Mouse (Mus musculus): Measurements from ENCODE around the gene Rapgef4. TPM values are rescaled to one million over a fixed set of nuclear protein-coding genes. Genes with fewer than 3 reads are reported as not detected.

The Rapgef4 gene
- polyA plus RNA-seq, 1 experiment from 2014 or later: 5.8 TPM

DNA sequence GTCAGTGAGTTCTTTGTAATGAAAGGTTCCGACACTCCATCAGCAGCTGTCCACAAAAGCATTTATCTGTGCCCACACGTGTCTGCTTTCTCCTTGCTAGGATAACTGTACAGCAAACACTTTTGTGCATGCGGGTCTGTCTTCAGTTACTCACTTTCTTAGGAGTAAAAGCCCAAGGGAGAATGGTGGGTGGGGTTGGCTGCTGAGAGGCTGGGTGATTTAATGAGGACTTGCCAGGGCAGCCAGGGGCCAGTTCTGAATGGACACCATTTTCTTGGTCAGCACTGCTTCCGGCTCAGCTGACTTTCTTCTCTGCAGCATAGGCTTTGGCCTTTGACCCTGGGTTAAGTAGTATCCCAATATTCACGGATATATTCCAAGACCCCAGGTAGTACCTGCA is 242.4 kb downstream of the Rapgef4 start:
- H3K27me3 ChIP-seq: no peaks in the 10 kb centered on the region
- peaks cover 5% of the 10 kb centered on the region; the same call in 1 of the 2 replicates for H3K4me1 ChIP-seq
- 53% methylated on average over 5 of the region's 5 CpGs for WGBS
- no peak overlapping the region for H3K9ac ChIP-seq
- H3K9me3 ChIP-seq (replicated peaks): no peaks in the 10 kb centered on the region
- no peak overlapping the region for H3K4me3 ChIP-seq (replicated peaks)
- no peaks in the 10 kb centered on the region for H3K36me3 ChIP-seq
- H3K4me2 ChIP-seq (replicated peaks): no peak overlapping the region
- ATAC-seq (ENCODE audit: insufficient number of reproducible peaks, low FRiP score, low TSS enrichment, low read depth): no peak
- no peak overlapping the region for H3K27ac ChIP-seq (replicated peaks)

DNA sequence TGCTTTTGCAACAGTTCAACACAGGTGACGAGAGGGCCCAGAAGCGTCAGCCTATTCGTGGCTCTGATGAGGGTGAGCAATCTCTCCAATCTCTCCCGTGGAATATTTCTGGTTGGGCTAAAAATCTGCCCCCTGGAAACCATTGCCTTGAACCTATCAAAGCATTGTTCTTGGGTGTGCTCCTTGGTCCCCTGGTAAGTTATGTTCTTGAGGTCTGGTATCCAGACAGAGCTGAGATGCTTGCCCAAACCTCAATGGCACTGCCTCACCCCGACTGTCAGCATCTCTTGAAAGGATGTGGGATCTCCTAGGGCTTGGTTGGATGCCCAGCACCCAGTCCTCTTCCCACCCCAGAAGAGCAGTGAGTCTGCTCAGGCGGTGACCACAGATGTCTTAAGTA is 245.0 kb downstream of the Rapgef4 start:
- H3K4me1 ChIP-seq: peaks cover 18% of the 10 kb centered on the region; the same call in 1 of the 2 replicates
- no peaks in the 10 kb centered on the region for H3K9me3 ChIP-seq (replicated peaks)
- WGBS: 89% methylated on average over 6 of the region's 6 CpGs
- no peaks in the 10 kb centered on the region for H3K36me3 ChIP-seq
- no peak overlapping the region for H3K27ac ChIP-seq (replicated peaks)
- no peak for ATAC-seq (ENCODE audit: insufficient number of reproducible peaks, low FRiP score, low TSS enrichment, low read depth)
- no peak overlapping the region for H3K4me2 ChIP-seq (replicated peaks)
- H3K9ac ChIP-seq: no peak overlapping the region
- no peak overlapping the region for H3K4me3 ChIP-seq (replicated peaks)
- no peaks in the 10 kb centered on the region for H3K27me3 ChIP-seq

DNA sequence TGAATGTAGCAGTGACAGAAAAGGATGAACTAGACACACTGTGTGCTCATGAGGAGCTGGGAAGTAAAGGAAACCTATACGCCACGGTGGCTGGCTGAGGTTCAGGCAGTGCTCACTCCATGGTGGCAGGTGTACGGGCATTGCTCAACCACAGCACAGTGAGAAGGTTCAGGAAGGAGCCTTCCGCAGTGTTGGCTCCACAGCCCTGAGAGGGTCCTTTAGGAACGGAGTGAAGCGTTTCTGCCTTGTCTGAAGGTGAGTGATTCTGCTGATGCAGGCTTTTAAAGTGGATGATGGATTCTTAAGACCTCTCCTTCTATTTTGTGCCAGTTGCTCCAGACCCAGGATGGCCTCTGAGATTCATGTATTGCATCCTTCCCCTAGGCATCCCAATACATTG is 246.4 kb downstream of the Rapgef4 start:
- Histone ChIP-seq H3K4me2 (replicated peaks) (no peak overlapping the region), H3K4me1 (peaks cover 22% of the 10 kb centered on the region; the same call in 1 of the 2 replicates), H3K9ac (no peak overlapping the region), H3K27me3 (no peaks in the 10 kb centered on the region), H3K4me3 (replicated peaks) (no peak overlapping the region), H3K36me3 (no peaks in the 10 kb centered on the region), H3K27ac (replicated peaks) (no peak overlapping the region), H3K9me3 (replicated peaks) (no peaks in the 10 kb centered on the region)
- WGBS: 94% methylated on average over 6 of the region's 6 CpGs
- no peak for ATAC-seq (ENCODE audit: insufficient number of reproducible peaks, low FRiP score, low TSS enrichment, low read depth)

DNA sequence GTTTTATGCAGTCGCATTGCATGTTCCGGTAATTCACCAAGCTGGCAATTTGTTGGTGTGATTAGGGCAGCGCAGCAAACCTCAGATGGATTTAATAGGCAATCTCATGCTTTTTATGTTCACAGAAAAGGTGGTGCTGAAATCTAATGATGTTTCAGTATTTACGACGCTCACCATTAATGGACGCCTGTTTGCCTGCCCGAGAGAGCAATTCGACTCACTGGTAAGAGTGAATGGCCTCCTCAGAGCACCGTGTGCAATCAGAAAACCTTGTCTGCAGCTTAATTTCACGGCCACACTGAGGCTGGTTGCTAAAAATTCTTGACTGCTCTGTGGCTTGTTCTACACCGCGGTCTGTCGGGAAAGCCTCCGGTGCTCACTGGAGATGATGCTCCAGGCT is 247.8 kb downstream of the Rapgef4 start:
- no peaks in the 10 kb centered on the region for H3K9me3 ChIP-seq (replicated peaks)
- no peak for ATAC-seq (ENCODE audit: insufficient number of reproducible peaks, low FRiP score, low TSS enrichment, low read depth)
- H3K4me3 ChIP-seq (replicated peaks): no peak overlapping the region
- no peaks in the 10 kb centered on the region for H3K36me3 ChIP-seq
- no peak overlapping the region for H3K9ac ChIP-seq
- 62% methylated on average over 14 of the region's 14 CpGs for WGBS
- H3K27ac ChIP-seq (replicated peaks): no peak overlapping the region
- no peak overlapping the region for H3K4me2 ChIP-seq (replicated peaks)
- H3K27me3 ChIP-seq: no peaks in the 10 kb centered on the region
- H3K4me1 ChIP-seq: peaks cover 21% of the 10 kb centered on the region; the same call in 1 of the 2 replicates

DNA sequence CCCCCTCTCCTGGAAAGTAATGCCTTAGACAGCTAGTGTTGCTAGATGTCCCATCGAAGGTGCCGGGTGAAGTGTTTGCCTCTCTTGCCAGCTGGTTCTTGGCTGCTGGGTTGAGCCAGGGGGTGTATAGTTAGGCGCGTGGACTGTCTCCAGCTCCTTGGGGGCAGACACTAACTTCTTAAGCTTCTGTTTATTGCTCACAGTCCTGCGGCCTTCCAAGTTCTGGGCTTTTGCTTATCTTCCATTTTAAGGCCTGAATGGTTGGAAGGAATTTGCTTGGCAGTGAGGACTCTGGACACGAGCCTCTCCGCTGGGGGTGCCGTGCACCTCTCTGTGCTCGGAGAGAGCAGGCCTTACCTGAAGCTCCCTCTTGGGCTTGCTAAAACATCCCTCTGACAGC is 249.5 kb downstream of the Rapgef4 start:
- Histone ChIP-seq H3K9ac (no peak overlapping the region), H3K4me3 (replicated peaks) (no peak overlapping the region), H3K27me3 (no peaks in the 10 kb centered on the region), H3K9me3 (replicated peaks) (no peaks in the 10 kb centered on the region), H3K4me2 (replicated peaks) (no peak overlapping the region), H3K27ac (replicated peaks) (no peak overlapping the region), H3K4me1 (peaks cover 29% of the 10 kb centered on the region), H3K36me3 (no peaks in the 10 kb centered on the region)
- WGBS: 73% methylated on average over 9 of the region's 9 CpGs
- ATAC-seq (ENCODE audit: insufficient number of reproducible peaks, low FRiP score, low TSS enrichment, low read depth): no peak

DNA sequence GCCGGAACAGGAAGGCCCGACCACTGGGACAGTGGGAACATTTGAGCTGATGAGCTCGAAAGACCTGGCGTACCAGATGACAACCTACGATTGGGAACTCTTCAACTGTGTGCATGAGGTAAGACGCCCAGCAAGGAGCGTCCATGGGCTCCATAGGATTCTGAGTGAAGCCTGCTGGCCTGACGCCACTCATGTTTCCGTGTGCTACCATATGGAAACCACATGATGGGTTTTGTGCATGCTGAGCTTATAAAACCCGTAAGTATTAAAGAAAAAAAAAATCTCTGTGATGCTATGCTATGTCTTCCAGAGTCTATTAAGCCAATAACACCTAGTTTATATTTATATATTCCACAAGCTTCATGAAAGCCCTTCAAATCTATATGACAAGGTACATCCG is 253.0 kb downstream of the Rapgef4 start:
- peaks cover 38% of the 10 kb centered on the region for H3K4me1 ChIP-seq
- 51% methylated on average over 11 of the region's 11 CpGs for WGBS

DNA sequence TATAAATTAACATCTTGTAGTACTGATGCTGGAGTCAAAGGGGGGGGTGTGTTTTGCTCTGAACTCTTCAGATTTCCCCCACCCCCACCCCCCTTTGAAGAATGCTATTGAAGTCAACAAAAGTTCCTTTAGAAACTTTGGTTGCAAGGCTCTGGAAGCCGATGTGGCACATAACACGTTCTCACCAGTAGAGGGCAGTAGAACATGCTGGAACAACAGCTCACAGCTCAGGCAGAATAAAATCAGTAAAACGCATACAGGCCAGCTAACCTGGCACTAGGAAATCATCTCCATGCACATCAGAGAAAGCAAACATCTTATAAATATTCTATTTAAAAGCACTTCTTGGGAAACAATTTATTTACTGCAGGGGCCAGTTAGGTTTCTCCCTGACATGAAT is 253.9 kb downstream of the Rapgef4 start:
- 0 out of 2 replicates have a peak, but pooled peaks have one; percentile 32 for ATAC-seq (ENCODE audit: insufficient number of reproducible peaks, low FRiP score, low TSS enrichment, low read depth)
- Histone ChIP-seq H3K4me3 (replicated peaks) (no peak overlapping the region), H3K36me3 (no peaks in the 10 kb centered on the region), H3K9me3 (replicated peaks) (no peaks in the 10 kb centered on the region), H3K27me3 (no peaks in the 10 kb centered on the region), H3K27ac (replicated peaks) (peak overlapping the region; percentile 88), H3K4me1 (peaks cover 43% of the 10 kb centered on the region), H3K4me2 (replicated peaks) (no peak overlapping the region), H3K9ac (no peak overlapping the region)
- 0% methylated on average over 3 of the region's 3 CpGs for WGBS

More for the DNA sequence above, 253.0 kb downstream of the Rapgef4 start:
- no peaks in the 10 kb centered on the region for H3K27me3 ChIP-seq
- H3K4me3 ChIP-seq (replicated peaks): no peak overlapping the region
- no peaks in the 10 kb centered on the region for H3K36me3 ChIP-seq
- peak overlapping the region; percentile 88 for H3K27ac ChIP-seq (replicated peaks)
- H3K4me2 ChIP-seq (replicated peaks): no peak overlapping the region
- ATAC-seq (ENCODE audit: insufficient number of reproducible peaks, low FRiP score, low TSS enrichment, low read depth): no peak; the same call in 1 of the 2 replicates
- H3K9ac ChIP-seq: no peak overlapping the region
- no peaks in the 10 kb centered on the region for H3K9me3 ChIP-seq (replicated peaks)

DNA sequence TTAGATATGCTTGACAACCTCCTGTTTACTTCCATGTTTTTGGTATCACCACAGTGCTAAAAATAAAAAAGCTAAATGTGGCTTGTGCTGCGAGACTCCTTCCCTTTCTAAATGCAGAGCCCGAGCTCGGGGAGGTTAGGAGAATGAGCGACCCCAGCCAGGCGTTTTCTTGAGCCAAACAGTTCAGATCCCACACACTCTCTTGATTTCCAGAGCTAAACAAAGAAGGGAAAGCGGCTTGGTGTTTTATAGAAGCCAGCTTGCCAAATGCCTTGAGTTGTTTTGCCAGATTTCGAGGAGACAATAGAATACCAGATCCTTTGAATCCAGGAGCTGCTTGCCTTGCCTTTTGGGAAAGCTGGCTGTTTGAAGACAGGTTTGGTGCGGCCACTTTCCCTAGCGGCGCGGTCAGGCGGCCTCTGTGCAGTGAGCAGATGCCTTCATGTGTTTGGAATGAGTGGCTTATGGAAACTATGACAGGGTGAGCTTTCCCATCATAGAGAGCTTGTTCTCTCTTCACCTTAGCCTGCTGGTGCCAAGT is 254.4 kb downstream of the Rapgef4 start:
- Histone ChIP-seq H3K4me3 (replicated peaks) (no peak overlapping the region), H3K9ac (no peak overlapping the region), H3K4me1 (peaks cover 45% of the 10 kb centered on the region), H3K27me3 (no peaks in the 10 kb centered on the region), H3K27ac (replicated peaks) (peak overlapping the region; percentile 88), H3K9me3 (replicated peaks) (no peaks in the 10 kb centered on the region), H3K4me2 (replicated peaks) (no peak overlapping the region), H3K36me3 (no peaks in the 10 kb centered on the region)
- ATAC-seq (ENCODE audit: insufficient number of reproducible peaks, low FRiP score, low TSS enrichment, low read depth): no peak
- 26% methylated on average over 12 of the region's 12 CpGs for WGBS

DNA sequence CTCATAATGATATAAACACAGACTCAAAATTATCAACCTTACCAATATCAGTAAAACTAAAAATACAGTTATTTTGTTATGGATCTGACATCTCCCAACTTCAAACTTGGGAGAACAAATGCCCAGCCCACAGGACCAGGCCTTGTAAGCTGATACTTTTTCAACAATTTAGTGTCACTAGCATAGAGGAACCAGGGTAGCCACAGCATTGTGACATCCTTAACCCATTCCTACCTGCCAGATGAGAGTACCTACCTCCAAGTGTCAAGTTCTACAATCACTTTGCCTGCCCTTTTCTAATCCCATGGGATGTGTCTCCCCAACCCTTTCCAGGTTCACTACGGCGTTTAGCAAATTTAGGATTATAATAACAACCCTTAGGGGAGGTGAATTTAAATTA is 257.4 kb downstream of the Rapgef4 start:
- WGBS: 49% methylated on average over 2 of the region's 2 CpGs
- no peaks in the 10 kb centered on the region for H3K27me3 ChIP-seq
- no peaks in the 10 kb centered on the region for H3K9me3 ChIP-seq (replicated peaks)
- peak overlapping the region; percentile 90; the same call in 1 of the 2 replicates for H3K27ac ChIP-seq (replicated peaks)
- no peak overlapping the region for H3K9ac ChIP-seq
- no peak overlapping the region for H3K4me3 ChIP-seq (replicated peaks)
- H3K4me2 ChIP-seq (replicated peaks): no peak overlapping the region
- no peak for ATAC-seq (ENCODE audit: insufficient number of reproducible peaks, low FRiP score, low TSS enrichment, low read depth)
- H3K4me1 ChIP-seq: peaks cover 45% of the 10 kb centered on the region
- H3K36me3 ChIP-seq: no peaks in the 10 kb centered on the region

DNA sequence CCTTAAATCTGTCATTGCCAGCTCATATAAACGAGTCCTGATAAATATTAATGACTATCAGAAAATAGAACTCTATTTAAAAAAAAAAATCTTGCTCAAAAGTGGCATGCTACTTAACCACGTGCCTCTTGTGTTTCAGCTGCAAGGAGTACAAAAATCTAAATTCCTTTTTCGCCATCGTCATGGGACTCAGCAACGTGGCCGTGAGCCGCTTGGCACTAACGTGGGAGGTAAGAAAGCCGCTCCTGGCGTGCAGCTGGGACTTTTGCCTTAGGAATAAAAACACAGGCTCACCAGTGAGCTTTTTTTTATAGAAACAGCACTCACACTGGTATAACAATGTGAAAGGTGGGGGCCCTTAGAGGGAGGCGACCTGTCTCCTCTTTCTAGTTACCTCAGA is 257.9 kb downstream of the Rapgef4 start:
- Histone ChIP-seq H3K36me3 (no peaks in the 10 kb centered on the region), H3K9ac (no peak overlapping the region), H3K9me3 (replicated peaks) (no peaks in the 10 kb centered on the region), H3K4me2 (replicated peaks) (no peak overlapping the region), H3K4me1 (peaks cover 41% of the 10 kb centered on the region), H3K27ac (replicated peaks) (peak overlapping the region; percentile 90), H3K27me3 (no peaks in the 10 kb centered on the region), H3K4me3 (replicated peaks) (no peak overlapping the region)
- no peak for ATAC-seq (ENCODE audit: insufficient number of reproducible peaks, low FRiP score, low TSS enrichment, low read depth)
- 34% methylated on average over 11 of the region's 11 CpGs for WGBS

DNA sequence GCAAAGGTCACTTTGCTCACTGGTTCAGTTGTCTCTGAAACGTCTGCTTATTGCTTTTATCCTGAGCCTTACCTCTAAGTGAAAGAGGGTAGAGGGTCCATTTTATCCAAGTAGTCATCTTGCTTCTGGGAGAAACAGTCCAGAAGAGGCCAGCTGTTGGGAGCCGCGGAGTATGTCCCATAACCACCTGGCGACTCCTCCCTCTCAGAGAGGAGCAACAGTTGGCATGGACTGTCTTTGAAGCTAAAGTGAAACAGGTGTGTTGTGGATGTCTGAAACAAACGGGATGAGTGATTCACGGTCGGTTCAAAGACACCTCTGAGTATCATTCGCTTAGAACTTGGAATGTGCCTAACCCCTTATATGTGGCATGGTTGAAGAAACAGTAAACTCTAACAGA is 258.4 kb downstream of the Rapgef4 start:
- H3K36me3 ChIP-seq: no peaks in the 10 kb centered on the region
- no peak overlapping the region for H3K4me3 ChIP-seq (replicated peaks)
- WGBS: 43% methylated on average over 8 of the region's 8 CpGs
- no peak for ATAC-seq (ENCODE audit: insufficient number of reproducible peaks, low FRiP score, low TSS enrichment, low read depth)
- no peak overlapping the region for H3K9ac ChIP-seq
- no peaks in the 10 kb centered on the region for H3K9me3 ChIP-seq (replicated peaks)
- H3K27ac ChIP-seq (replicated peaks): peak overlapping the region; percentile 90
- peaks cover 38% of the 10 kb centered on the region for H3K4me1 ChIP-seq
- H3K27me3 ChIP-seq: no peaks in the 10 kb centered on the region
- H3K4me2 ChIP-seq (replicated peaks): no peak overlapping the region

DNA sequence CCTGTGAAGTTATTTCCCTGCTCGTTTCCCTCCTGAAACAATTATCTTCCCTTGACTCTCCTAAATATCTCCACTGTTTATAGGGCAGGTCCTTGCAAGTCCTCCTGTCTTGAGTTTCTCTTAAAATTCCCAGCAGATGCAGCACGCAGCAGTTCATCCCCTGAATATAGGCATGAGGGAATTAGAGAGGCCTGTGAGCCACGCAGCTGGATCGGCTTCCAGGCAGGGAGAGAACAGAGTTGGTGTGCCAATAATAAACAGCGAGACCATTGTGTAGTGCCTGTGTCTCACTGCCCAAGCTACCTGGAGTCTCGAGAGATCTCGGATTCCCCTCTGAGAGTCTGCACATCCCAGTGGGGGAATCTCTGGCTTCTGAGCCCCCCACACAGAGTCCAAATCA is 259.0 kb downstream of the Rapgef4 start:
- peak; percentile 27; the same call in 1 of the 2 replicates for ATAC-seq (ENCODE audit: insufficient number of reproducible peaks, low FRiP score, low TSS enrichment, low read depth)
- H3K4me2 ChIP-seq (replicated peaks): no peak overlapping the region
- H3K4me1 ChIP-seq: peaks cover 38% of the 10 kb centered on the region
- H3K36me3 ChIP-seq: no peaks in the 10 kb centered on the region
- no peak overlapping the region for H3K9ac ChIP-seq
- 15% methylated on average over 7 of the region's 7 CpGs for WGBS
- no peak overlapping the region for H3K4me3 ChIP-seq (replicated peaks)
- no peaks in the 10 kb centered on the region for H3K27me3 ChIP-seq
- H3K9me3 ChIP-seq (replicated peaks): no peaks in the 10 kb centered on the region
- peak overlapping the region; percentile 90 for H3K27ac ChIP-seq (replicated peaks)
